Mouse (Mus musculus): ENCODE measurements around the gene Grm4. TPM values are rescaled to one million over a fixed set of nuclear protein-coding genes. Genes with fewer than 3 reads are reported as not detected.

Grm4 gene
- polyA plus RNA-seq, 1 experiment = 21.6 TPM

- TF ChIP-seq POLR2A (IDR thresholded peaks at IDR 0.05; ENCODE audit: extremely low read depth, insufficient read depth, low read length) = no peak
- no peak for TF ChIP-seq CTCF (IDR thresholded peaks at IDR 0.05; ENCODE audit: extremely low read depth, insufficient read depth, low read length)
- H3K4me3 ChIP-seq (ENCODE audit: insufficient read depth, low read length) = no peak overlapping the region
- no peaks in the 10 kb centered on the region for H3K4me1 ChIP-seq (ENCODE audit: control insufficient read depth, insufficient read depth, low read length)
- no peak overlapping the region for H3K27ac ChIP-seq (ENCODE audit: insufficient read depth, low read length)
These were observed 20.4 kb downstream of the Grm4 start for GRCm38 (mm10) chr17:27500811-27501210.

GRCm38 (mm10) chr17:27499080-27499479, 22.1 kb downstream of the Grm4 start:
- Histone ChIP-seq H3K4me1 (ENCODE audit: control insufficient read depth, insufficient read depth, low read length) (no peaks in the 10 kb centered on the region), H3K4me3 (ENCODE audit: insufficient read depth, low read length) (no peak overlapping the region), H3K27ac (ENCODE audit: insufficient read depth, low read length) (no peak overlapping the region)
- TF ChIP-seq CTCF (IDR thresholded peaks at IDR 0.05; ENCODE audit: extremely low read depth, insufficient read depth, low read length) = no peak
- TF ChIP-seq POLR2A (IDR thresholded peaks at IDR 0.05; ENCODE audit: extremely low read depth, insufficient read depth, low read length) = no peak

- no peaks in the 10 kb centered on the region for H3K4me1 ChIP-seq (ENCODE audit: control insufficient read depth, insufficient read depth, low read length)
These were observed 23.4 kb downstream of the Grm4 start for GRCm38 (mm10) chr17:27497798-27498197.

GRCm38 (mm10) chr17:27495008-27495540, 26.1 kb downstream of the Grm4 start:
- TF ChIP-seq POLR2A (IDR thresholded peaks at IDR 0.05; ENCODE audit: extremely low read depth, insufficient read depth, low read length) = no peak
- TF ChIP-seq CTCF (IDR thresholded peaks at IDR 0.05; ENCODE audit: extremely low read depth, insufficient read depth, low read length) = no peak
- Histone ChIP-seq H3K4me1 (ENCODE audit: control insufficient read depth, insufficient read depth, low read length) (no peaks in the 10 kb centered on the region), H3K27ac (ENCODE audit: insufficient read depth, low read length) (no peak overlapping the region)

More at GRCm38 (mm10) chr17:27497798-27498197, 23.4 kb downstream of the Grm4 start:
- Histone ChIP-seq H3K4me3 (ENCODE audit: insufficient read depth, low read length) (no peak overlapping the region), H3K27ac (ENCODE audit: insufficient read depth, low read length) (no peak overlapping the region)
- TF ChIP-seq CTCF (IDR thresholded peaks at IDR 0.05; ENCODE audit: extremely low read depth, insufficient read depth, low read length) = no peak

GRCm38 (mm10) chr17:27493969-27494368, 27.2 kb downstream of the Grm4 start:
- H3K27ac ChIP-seq (ENCODE audit: insufficient read depth, low read length) = no peak overlapping the region
- no peaks in the 10 kb centered on the region for H3K4me1 ChIP-seq (ENCODE audit: control insufficient read depth, insufficient read depth, low read length)
- no peak overlapping the region for H3K4me3 ChIP-seq (ENCODE audit: insufficient read depth, low read length)
- TF ChIP-seq POLR2A (IDR thresholded peaks at IDR 0.05; ENCODE audit: extremely low read depth, insufficient read depth, low read length) (no peak), CTCF (IDR thresholded peaks at IDR 0.05; ENCODE audit: extremely low read depth, insufficient read depth, low read length) (no peak)

More at GRCm38 (mm10) chr17:27495008-27495540, 26.1 kb downstream of the Grm4 start:
- H3K4me3 ChIP-seq (ENCODE audit: insufficient read depth, low read length) = no peak overlapping the region

GRCm38 (mm10) chr17:27493389-27493788, 27.8 kb downstream of the Grm4 start:
- TF ChIP-seq CTCF (IDR thresholded peaks at IDR 0.05; ENCODE audit: extremely low read depth, insufficient read depth, low read length) (no peak), POLR2A (IDR thresholded peaks at IDR 0.05; ENCODE audit: extremely low read depth, insufficient read depth, low read length) (no peak)
- H3K4me1 ChIP-seq (ENCODE audit: control insufficient read depth, insufficient read depth, low read length) = no peaks in the 10 kb centered on the region
- no peak overlapping the region for H3K4me3 ChIP-seq (ENCODE audit: insufficient read depth, low read length)
- no peak overlapping the region for H3K27ac ChIP-seq (ENCODE audit: insufficient read depth, low read length)

- H3K4me3 ChIP-seq (ENCODE audit: insufficient read depth, low read length) = no peak overlapping the region
- H3K27ac ChIP-seq (ENCODE audit: insufficient read depth, low read length) = no peak overlapping the region
- TF ChIP-seq POLR2A (IDR thresholded peaks at IDR 0.05; ENCODE audit: extremely low read depth, insufficient read depth, low read length) (no peak), CTCF (IDR thresholded peaks at IDR 0.05; ENCODE audit: extremely low read depth, insufficient read depth, low read length) (no peak)
- H3K4me1 ChIP-seq (ENCODE audit: control insufficient read depth, insufficient read depth, low read length) = no peaks in the 10 kb centered on the region
These were observed 32.9 kb downstream of the Grm4 start for GRCm38 (mm10) chr17:27488173-27488823.

- H3K27ac ChIP-seq (ENCODE audit: insufficient read depth, low read length) = no peak overlapping the region
- TF ChIP-seq POLR2A (IDR thresholded peaks at IDR 0.05; ENCODE audit: extremely low read depth, insufficient read depth, low read length) (no peak), CTCF (IDR thresholded peaks at IDR 0.05; ENCODE audit: extremely low read depth, insufficient read depth, low read length) (no peak)
- no peak overlapping the region for H3K4me3 ChIP-seq (ENCODE audit: insufficient read depth, low read length)
- H3K4me1 ChIP-seq (ENCODE audit: control insufficient read depth, insufficient read depth, low read length) = no peaks in the 10 kb centered on the region
These were observed 35.3 kb downstream of the Grm4 start for GRCm38 (mm10) chr17:27485940-27486339.

- Histone ChIP-seq H3K4me3 (ENCODE audit: insufficient read depth, low read length) (no peak overlapping the region), H3K27ac (ENCODE audit: insufficient read depth, low read length) (no peak overlapping the region), H3K4me1 (ENCODE audit: control insufficient read depth, insufficient read depth, low read length) (0 out of 2 replicates have a peak, but pooled peaks cover 2% of the 10 kb centered on the region)
- TF ChIP-seq POLR2A (IDR thresholded peaks at IDR 0.05; ENCODE audit: extremely low read depth, insufficient read depth, low read length) = no peak
- no peak for TF ChIP-seq CTCF (IDR thresholded peaks at IDR 0.05; ENCODE audit: extremely low read depth, insufficient read depth, low read length)
These were observed 37.6 kb downstream of the Grm4 start for GRCm38 (mm10) chr17:27483571-27483970.
